Comparison of ENCODE assay signal across 12 mouse cellular contexts in genomic region chr2:106256012-106256411, GRCm38 (mm10).
DNase-seq lines count a peak whose midpoint lies in the region; ATAC-seq and TF ChIP-seq lines count a peak whose summit lies in the region.
"Had no signal": no experiment of that assay in that cellular context is flagged by ENCODE, and none has a peak within 500 bp of the region (broad histone marks: within the 10 kb centered on the region; RNA-seq: fewer than 3 reads in every experiment).

No protein-coding gene starts in this region.

- WGBS in forebrain, embryonic 12.5 days: 44% methylated on average over 12 of the region's 12 CpGs
- 45% methylated on average over 12 of the region's 12 CpGs for WGBS in forebrain, postnatal 0 days
- WGBS in hindbrain, embryonic 13.5 days: 34% methylated on average over 12 of the region's 12 CpGs
- 50% methylated on average over 12 of the region's 12 CpGs for WGBS in neural tube, embryonic 11.5 days
- WGBS in intestine, postnatal 0 days: 74% methylated on average over 12 of the region's 12 CpGs

- H3K36me3 ChIP-seq in forebrain, embryonic 12.5 days (replicated peaks): no peaks in the 10 kb centered on the region
- no peaks in the 10 kb centered on the region for H3K36me3 ChIP-seq in forebrain, postnatal 0 days (ENCODE audit: insufficient read depth)
- H3K36me3 ChIP-seq in hindbrain, embryonic 13.5 days: no peaks in the 10 kb centered on the region
- H3K36me3 ChIP-seq in neural tube, embryonic 11.5 days (ENCODE audit: control insufficient read depth, insufficient read depth, low read length): no peaks in the 10 kb centered on the region
- no peaks in the 10 kb centered on the region for H3K36me3 ChIP-seq in intestine, postnatal 0 days (ENCODE audit: control insufficient read depth, insufficient read depth)
- H3K36me3 ChIP-seq: heart, embryonic 13.5 days; limb, embryonic 15.5 days had no signal

- no peak overlapping the region for H3K4me2 ChIP-seq in forebrain, embryonic 12.5 days
- no peak overlapping the region for H3K4me2 ChIP-seq in forebrain, postnatal 0 days (ENCODE audit: low read depth)
- peak overlapping the region; percentile 6; the same call in 1 of the 2 replicates for H3K4me2 ChIP-seq in hindbrain, embryonic 13.5 days
- no peak overlapping the region for H3K4me2 ChIP-seq in neural tube, embryonic 11.5 days (ENCODE audit: low read depth)
- H3K4me2 ChIP-seq in intestine, postnatal 0 days (replicated peaks; ENCODE audit: low read depth): no peak overlapping the region
- H3K4me2 ChIP-seq: heart, embryonic 13.5 days; limb, embryonic 15.5 days had no signal

- H3K27ac ChIP-seq in forebrain, embryonic 12.5 days: no peak overlapping the region
- H3K27ac ChIP-seq in forebrain, postnatal 0 days (ENCODE audit: low read depth, low read length): no peak overlapping the region
- H3K27ac ChIP-seq in hindbrain, embryonic 13.5 days: no peak overlapping the region
- no peak overlapping the region for H3K27ac ChIP-seq in neural tube, embryonic 11.5 days (ENCODE audit: low read depth, low read length)
- no peak overlapping the region for H3K27ac ChIP-seq in intestine, postnatal 0 days (ENCODE audit: low read depth, low read length)
- H3K27ac ChIP-seq: heart, embryonic 13.5 days; limb, embryonic 15.5 days had no signal

- TF ChIP-seq CTCF in forebrain, postnatal 0 days (IDR thresholded peaks at IDR 0.05; ENCODE audit: low read depth): no peak
- no peak for TF ChIP-seq CTCF in brain, embryonic 14.5 days (IDR thresholded peaks at IDR 0.05; ENCODE audit: borderline replicate concordance, extremely low read depth, insufficient read depth, insufficient read length)
- no peak for TF ChIP-seq CTCF in intestine, postnatal 0 days (IDR thresholded peaks at IDR 0.05; ENCODE audit: low read depth)

- H3K9ac ChIP-seq in forebrain, embryonic 12.5 days: no peak overlapping the region
- no peak overlapping the region for H3K9ac ChIP-seq in forebrain, postnatal 0 days
- peak overlapping the region; percentile 25; the same call in 1 of the 2 replicates for H3K9ac ChIP-seq in hindbrain, embryonic 13.5 days
- no peak overlapping the region for H3K9ac ChIP-seq in neural tube, embryonic 11.5 days (ENCODE audit: low read length)
- H3K9ac ChIP-seq in intestine, postnatal 0 days (ENCODE audit: low read depth, low read length): no peak overlapping the region
- H3K9ac ChIP-seq: heart, embryonic 13.5 days; limb, embryonic 15.5 days had no signal

- no peak for TF ChIP-seq POLR2A in brain, embryonic 14.5 days (IDR thresholded peaks at IDR 0.05; ENCODE audit: borderline replicate concordance, extremely low read depth, insufficient read depth, insufficient read length, poor library complexity, severe bottlenecking)

- H3K9me3 ChIP-seq in forebrain, embryonic 12.5 days: no peaks in the 10 kb centered on the region
- no peaks in the 10 kb centered on the region for H3K9me3 ChIP-seq in forebrain, postnatal 0 days (ENCODE audit: low read length)
- H3K9me3 ChIP-seq in hindbrain, embryonic 13.5 days: no peaks in the 10 kb centered on the region
- H3K9me3 ChIP-seq in neural tube, embryonic 11.5 days (ENCODE audit: control insufficient read depth, low read length): no peaks in the 10 kb centered on the region
- H3K9me3 ChIP-seq in intestine, postnatal 0 days (ENCODE audit: control insufficient read depth): no peaks in the 10 kb centered on the region
- H3K9me3 ChIP-seq: heart, embryonic 13.5 days; limb, embryonic 15.5 days had no signal

- H3K4me3 ChIP-seq in forebrain, embryonic 12.5 days (replicated peaks): no peak overlapping the region
- no peak overlapping the region for H3K4me3 ChIP-seq in forebrain, postnatal 0 days (ENCODE audit: low read depth, low read length)
- H3K4me3 ChIP-seq in hindbrain, embryonic 13.5 days: no peak overlapping the region
- H3K4me3 ChIP-seq in neural tube, embryonic 11.5 days (ENCODE audit: low read depth, low read length): no peak overlapping the region
- H3K4me3 ChIP-seq in intestine, postnatal 0 days (ENCODE audit: low read depth, low read length): no peak overlapping the region
- H3K4me3 ChIP-seq: heart, embryonic 13.5 days; limb, embryonic 15.5 days had no signal

- 0 out of 2 replicates have a peak, but pooled peaks cover 5% of the 10 kb centered on the region for H3K4me1 ChIP-seq in forebrain, embryonic 12.5 days
- H3K4me1 ChIP-seq in forebrain, postnatal 0 days (ENCODE audit: insufficient read depth): no peaks in the 10 kb centered on the region
- H3K4me1 ChIP-seq in hindbrain, embryonic 13.5 days (replicated peaks): peaks cover 5% of the 10 kb centered on the region
- no peaks in the 10 kb centered on the region for H3K4me1 ChIP-seq in neural tube, embryonic 11.5 days (ENCODE audit: control insufficient read depth, insufficient read depth, low read length)
- no peaks in the 10 kb centered on the region for H3K4me1 ChIP-seq in intestine, postnatal 0 days (replicated peaks; ENCODE audit: control insufficient read depth, insufficient read depth, low read length)
- H3K4me1 ChIP-seq: heart, embryonic 13.5 days; limb, embryonic 15.5 days had no signal

- no peaks in the 10 kb centered on the region for H3K27me3 ChIP-seq in forebrain, embryonic 12.5 days
- H3K27me3 ChIP-seq in forebrain, postnatal 0 days (ENCODE audit: insufficient read depth, low read length): no peaks in the 10 kb centered on the region
- H3K27me3 ChIP-seq in hindbrain, embryonic 13.5 days: no peaks in the 10 kb centered on the region
- H3K27me3 ChIP-seq in neural tube, embryonic 11.5 days (ENCODE audit: control insufficient read depth, insufficient read depth, low read length): no peaks in the 10 kb centered on the region
- H3K27me3 ChIP-seq in intestine, postnatal 0 days (replicated peaks; ENCODE audit: control insufficient read depth, insufficient read depth, low read length): no peaks in the 10 kb centered on the region
- H3K27me3 ChIP-seq: heart, embryonic 13.5 days; limb, embryonic 15.5 days had no signal

- ATAC-seq in forebrain, embryonic 12.5 days (ENCODE audit: low FRiP score): peak; percentile 87
- no peak for ATAC-seq in forebrain, postnatal 0 days
- ATAC-seq in hindbrain, embryonic 13.5 days (ENCODE audit: low FRiP score): 0 out of 2 replicates have a peak, but pooled peaks have one; percentile 32
- peak; percentile 73 for ATAC-seq in neural tube, embryonic 11.5 days (ENCODE audit: insufficient read depth, low FRiP score, low TSS enrichment)
- no peak for ATAC-seq in frontal cortex, adult (ENCODE audit: low TSS enrichment)
- no peak for ATAC-seq in intestine, postnatal 0 days
- ATAC-seq: intestine, embryonic 16.5 days had no signal

- DNase-seq in forebrain, postnatal 0 days: no peak
- DNase-seq in brain, embryonic 14.5 days (ENCODE audit: low read depth): peak; percentile 59
- DNase-seq in neural tube, embryonic 11.5 days (ENCODE audit: low spot score): peak; percentile 26
- no peak for DNase-seq in yolk sac, embryonic 10.5 days (ENCODE audit: low spot score)
- DNase-seq: lung, postnatal 14 days had no signal

Comparison
In these comparisons a context has a peak if more than half of its experiments do, and no peak if none do; other contexts are left out.
1. ATAC-seq: peak in forebrain, embryonic 12.5 days (single experiment), hindbrain, embryonic 13.5 days (single experiment) and neural tube, embryonic 11.5 days (single experiment); none in forebrain, postnatal 0 days (single experiment), frontal cortex, adult (single experiment) and intestine, postnatal 0 days (single experiment).
2. DNase-seq: peak in brain, embryonic 14.5 days (single experiment) and neural tube, embryonic 11.5 days (single experiment); none in forebrain, postnatal 0 days (single experiment) and yolk sac, embryonic 10.5 days (single experiment).